Mouse (Mus musculus) heart, adult 2 months (tissue): ENCODE measurements at regions not wholly inside any gene's neighbourhood (a gene's known extent, or its start where the extent isn't known, plus 50 kb on each side); places are given as distances from the start of the nearest gene placed in this dataset.

Experiments
- EP300 ChIP-seq: fragments of 200-500 bp; IDR thresholded peaks from 2 replicates; pipeline ENCODE4 v1.6.1; 2011; ENCODE audit warnings: low read depth, low read length, control low read depth; ENCODE audit not compliant: insufficient read depth
- POLR2A ChIP-seq: fragments of 200-500 bp; IDR thresholded peaks from 2 replicates; pipeline ENCODE4 v1.6.1; 2011; ENCODE audit warnings: mild to moderate bottlenecking, low read depth, low read length, control low read depth; ENCODE audit not compliant: insufficient read depth

- TF ChIP-seq POLR2A, result no peak
- TF ChIP-seq EP300, result no peak
Measured at GRCm38 (mm10) chr13:60538110-60538509, 63.6 kb upstream of the Dapk1 start.
